Mouse (Mus musculus): ENCODE results near the gene Tcl1b1. TPM values are rescaled to one million over a fixed set of nuclear protein-coding genes. Genes with fewer than 3 reads are reported as not detected.

The Tcl1b1 gene
- polyA plus RNA-seq, 1 experiment from 2014 or later: not detected

Other genes starting within 250 kb of the Tcl1b1 start
- 1.9 and 2.0 TPM in 2 replicates for gene Syne3, start 149.9 kb upstream of the Tcl1b1 start, polyA plus RNA-seq (2015; fragmentation: Nextera tagmentation; extraction: Ambion mirVana)
- 170 and 173 TPM in 2 replicates for gene Glrx5, start 127.0 kb upstream of the Tcl1b1 start, polyA plus RNA-seq (2015; fragmentation: Nextera tagmentation; extraction: Ambion mirVana)
- gene Tcl1b2, start 13.7 kb upstream of the Tcl1b1 start, polyA plus RNA-seq (2015; fragmentation: Nextera tagmentation; extraction: Ambion mirVana): not detected in 2 replicates
- not detected in 2 replicates for gene Tcl1b5, start 16.7 kb downstream of the Tcl1b1 start, polyA plus RNA-seq (2015; fragmentation: Nextera tagmentation; extraction: Ambion mirVana)
- gene Tcl1b3, start 31.4 kb downstream of the Tcl1b1 start, polyA plus RNA-seq (2015; fragmentation: Nextera tagmentation; extraction: Ambion mirVana): not detected in 2 replicates
- gene Tcl1b4, start 42.3 kb downstream of the Tcl1b1 start, polyA plus RNA-seq (2015; fragmentation: Nextera tagmentation; extraction: Ambion mirVana): not detected in 2 replicates
- gene Tcl1, start 63.1 kb downstream of the Tcl1b1 start, polyA plus RNA-seq (2015; fragmentation: Nextera tagmentation; extraction: Ambion mirVana): not detected in 2 replicates
- gene Tunar, start 174.2 kb downstream of the Tcl1b1 start, polyA plus RNA-seq (2015; fragmentation: Nextera tagmentation; extraction: Ambion mirVana): not detected in 2 replicates